Mouse (Mus musculus) heart, embryonic 14.5 days (tissue): ENCODE results near the gene Enox1. TPM values are rescaled to one million over a fixed set of nuclear protein-coding genes. Genes with fewer than 3 reads are reported as not detected.

Experiments
- ATAC-seq: fragments of 200-750 bp; cut with Nextera tagmentation; 2 replicates; pipeline ENCODE4 v1.8.0; 2017; ENCODE audit warnings: low read depth, moderate TSS enrichment; ENCODE audit not compliant: insufficient number of reproducible peaks, insufficient read depth, low FRiP score
- H3K27ac ChIP-seq, 2 experiments: fragments of 200-500 bp in 1 of 2; fragments of 300-500 bp in 1 of 2; sonication (generic) in 1 of 2; replicated peaks in 1 of 2; 2 replicates each; pipeline ENCODE4 v1.5.1; 2012 to 2014; ENCODE audit warnings: low read depth in 2 of 2, low read length in 2 of 2, control low read depth in 1 of 2, mild to moderate bottlenecking in 1 of 2, mixed read lengths in 1 of 2; ENCODE audit not compliant: control insufficient read depth in 1 of 2, insufficient read depth in 1 of 2
- H3K27me3 ChIP-seq: fragments of 300-500 bp; sonication (generic); 2 replicates; pipeline ENCODE4 v1.6.1; 2014; ENCODE audit warnings: mild to moderate bottlenecking, low read length, control low read depth; ENCODE audit not compliant: control insufficient read depth, insufficient read depth
- H3K36me3 ChIP-seq: fragments of 300-500 bp; sonication (generic); 2 replicates; pipeline ENCODE4 v1.6.1; 2014; ENCODE audit warnings: mild to moderate bottlenecking, control low read depth, low read length, mixed read lengths; ENCODE audit not compliant: control insufficient read depth, insufficient read depth
- H3K4me1 ChIP-seq, 2 experiments: fragments of 200-500 bp in 1 of 2; fragments of 300-500 bp in 1 of 2; sonication (generic) in 1 of 2; 2 replicates each; pipeline ENCODE4 v1.6.1; 2012 to 2014; ENCODE audit warnings: low read length in 2 of 2, control low read depth in 1 of 2, mixed read lengths in 1 of 2; ENCODE audit not compliant: control insufficient read depth in 2 of 2, insufficient read depth in 2 of 2
- H3K4me2 ChIP-seq: fragments of 300-500 bp; sonication (generic); 2 replicates; pipeline ENCODE4 v1.6.1; 2014; ENCODE audit warnings: mild to moderate bottlenecking, low read length
- H3K4me3 ChIP-seq, 2 experiments: fragments of 200-500 bp in 1 of 2; fragments of 300-500 bp in 1 of 2; sonication (generic) in 1 of 2; 2 replicates each; pipeline ENCODE4 v1.5.1; 2012 to 2014; ENCODE audit warnings: low read length in 2 of 2, mild to moderate bottlenecking in 2 of 2, control low read depth in 1 of 2, low read depth in 1 of 2, moderate library complexity in 1 of 2; ENCODE audit not compliant: control insufficient read depth in 1 of 2, insufficient read depth in 1 of 2
- H3K9ac ChIP-seq: fragments of 300-500 bp; sonication (generic); 2 replicates; pipeline ENCODE4 v1.6.1; 2014; ENCODE audit warnings: mild to moderate bottlenecking, low read length
- H3K9me3 ChIP-seq: fragments of 300-500 bp; sonication (generic); 2 replicates; pipeline ENCODE4 v1.6.1; 2016; ENCODE audit warnings: low read length, control low read depth; ENCODE audit not compliant: control insufficient read depth
- WGBS: fragments of 180-500 bp; shearing (Covaris S2); extraction: QIAGEN DNeasy Blood & Tissue Kit; methylation state at CpG from one replicate; pipeline ENCODE4 v1.1.7; 2014; 5-methylcytosine and 5-hydroxymethylcytosine counted together
- polyA plus RNA-seq: library from polyadenylated mRNA; unstranded; fragments of >200 nt; fragmentation: Nextera tagmentation; extraction: Ambion mirVana; gene quantifications from 2 replicates; pipeline ENCODE4 v1.2.1, GENCODE M21; 2014

Enox1 gene
- polyA plus RNA-seq, 1 experiment from 2014 or later: 2.2 TPM

GRCm38 (mm10) chr14:77706511-77707246 lies 550.1 kb downstream of the Enox1 start:
- no peaks in the 10 kb centered on the region for H3K4me1 ChIP-seq
- H3K4me2 ChIP-seq: peak overlapping the region; percentile 31
- H3K36me3 ChIP-seq: no peaks in the 10 kb centered on the region
- H3K27ac ChIP-seq: no peak overlapping the region
- H3K9me3 ChIP-seq: no peaks in the 10 kb centered on the region
- no peaks in the 10 kb centered on the region for H3K27me3 ChIP-seq
- WGBS: 66% methylated on average over 21 of the region's 21 CpGs
- H3K4me3 ChIP-seq: no peak overlapping the region
- H3K9ac ChIP-seq: no peak overlapping the region
- no peak for ATAC-seq

GRCm38 (mm10) chr14:77707279-77707678 lies 550.7 kb downstream of the Enox1 start:
- Histone ChIP-seq H3K4me1 (no peaks in the 10 kb centered on the region), H3K27ac (no peak overlapping the region), H3K9ac (no peak overlapping the region), H3K36me3 (no peaks in the 10 kb centered on the region), H3K9me3 (no peaks in the 10 kb centered on the region), H3K4me2 (no peak overlapping the region), H3K27me3 (no peaks in the 10 kb centered on the region), H3K4me3 (no peak overlapping the region)
- no peak for ATAC-seq
- WGBS: 82% methylated on average over 12 of the region's 12 CpGs

GRCm38 (mm10) chr14:77708354-77709150 lies 552.0 kb downstream of the Enox1 start:
- no peaks in the 10 kb centered on the region for H3K27me3 ChIP-seq
- no peak overlapping the region for H3K27ac ChIP-seq
- no peaks in the 10 kb centered on the region for H3K36me3 ChIP-seq
- H3K4me3 ChIP-seq: no peak overlapping the region
- H3K4me2 ChIP-seq: no peak overlapping the region
- ATAC-seq: no peak
- 55% methylated on average over 12 of the region's 12 CpGs for WGBS
- H3K9me3 ChIP-seq: no peaks in the 10 kb centered on the region
- H3K9ac ChIP-seq: no peak overlapping the region
- H3K4me1 ChIP-seq: no peaks in the 10 kb centered on the region

DNA sequence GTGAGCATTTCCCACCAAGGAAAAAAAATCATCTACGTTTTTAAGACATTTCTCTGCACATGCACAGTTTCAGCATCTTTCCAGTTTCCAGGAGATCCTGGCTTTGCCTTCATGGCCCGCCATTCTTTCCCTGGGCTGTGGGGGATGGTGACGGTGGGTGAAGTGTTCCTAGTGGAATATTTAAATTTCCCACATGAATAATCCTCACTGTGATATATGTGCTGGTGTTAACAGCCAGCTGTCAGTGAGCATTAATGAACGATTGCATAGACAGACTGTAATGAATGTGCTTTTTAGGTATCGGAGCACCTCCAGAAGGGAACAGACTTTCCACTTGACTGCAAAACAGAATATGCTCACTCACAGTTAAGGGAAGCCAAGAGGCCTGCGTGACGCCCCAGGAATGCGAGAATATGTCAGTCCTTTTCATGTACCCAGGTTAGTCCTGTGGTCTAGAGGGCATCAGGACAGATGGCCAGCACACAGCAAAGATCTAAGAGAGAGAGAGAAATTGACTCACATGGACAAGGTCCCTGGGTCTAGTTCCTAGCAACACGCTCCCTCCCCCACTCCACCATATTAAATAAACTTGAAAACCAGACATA lies 558.5 kb downstream of the Enox1 start:
- Histone ChIP-seq H3K4me2 (no peak overlapping the region), H3K27ac (no peak overlapping the region), H3K4me3 (no peak overlapping the region), H3K4me1 (peaks cover 4 to 5% of the 10 kb centered on the region in 2 experiments; a peak in 2 of 4 replicates), H3K9ac (no peak overlapping the region), H3K27me3 (no peaks in the 10 kb centered on the region), H3K36me3 (no peaks in the 10 kb centered on the region), H3K9me3 (0 out of 2 replicates have a peak, but pooled peaks cover 3% of the 10 kb centered on the region)
- no peak for ATAC-seq
- 68% methylated on average over 9 of the region's 9 CpGs for WGBS

DNA sequence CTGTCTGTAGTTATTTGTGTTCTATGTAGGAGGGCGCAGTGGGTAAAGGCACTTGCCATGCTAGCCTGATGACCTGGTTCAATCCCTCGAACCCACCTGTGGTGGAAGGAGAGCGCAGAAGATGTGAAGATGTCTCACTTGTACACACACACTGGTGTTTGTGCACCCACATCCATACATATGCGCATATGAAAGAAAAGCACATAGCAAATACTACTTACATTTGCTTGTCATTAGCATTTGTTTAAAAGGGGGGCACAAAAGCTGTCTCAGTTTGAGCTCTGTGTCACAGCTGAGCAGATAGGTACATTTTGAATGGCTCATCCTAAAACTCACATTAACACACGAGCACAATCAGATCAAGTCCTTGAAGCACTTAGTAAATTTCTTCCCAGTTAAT lies 560.4 kb downstream of the Enox1 start:
- no peaks in the 10 kb centered on the region for H3K36me3 ChIP-seq
- ATAC-seq: no peak
- H3K27ac ChIP-seq: no peak overlapping the region
- no peak overlapping the region for H3K4me2 ChIP-seq
- peaks cover 4 to 5% of the 10 kb centered on the region in 2 experiments; a peak in 2 of 4 replicates for H3K4me1 ChIP-seq
- H3K27me3 ChIP-seq: no peaks in the 10 kb centered on the region
- H3K9ac ChIP-seq: no peak overlapping the region
- WGBS: 84% methylated on average over 5 of the region's 5 CpGs
- no peak overlapping the region for H3K4me3 ChIP-seq
- 0 out of 2 replicates have a peak, but pooled peaks cover 3% of the 10 kb centered on the region for H3K9me3 ChIP-seq

- Histone ChIP-seq H3K9me3 (0 out of 2 replicates have a peak, but pooled peaks cover 3% of the 10 kb centered on the region), H3K27ac (peak overlapping the region; percentile 48 to 69), H3K4me2 (peak overlapping the region; percentile 34), H3K27me3 (no peaks in the 10 kb centered on the region), H3K4me1 (peaks cover 4 to 5% of the 10 kb centered on the region in 2 experiments; a peak in 2 of 4 replicates), H3K36me3 (no peaks in the 10 kb centered on the region), H3K4me3 (no peak overlapping the region), H3K9ac (no peak overlapping the region)
- ATAC-seq: peak; percentile 41; the same call in 1 of the 2 replicates
- 23% methylated on average over 8 of the region's 8 CpGs for WGBS
Observed at GRCm38 (mm10) chr14:77718814-77719213, 562.3 kb downstream of the Enox1 start.

DNA sequence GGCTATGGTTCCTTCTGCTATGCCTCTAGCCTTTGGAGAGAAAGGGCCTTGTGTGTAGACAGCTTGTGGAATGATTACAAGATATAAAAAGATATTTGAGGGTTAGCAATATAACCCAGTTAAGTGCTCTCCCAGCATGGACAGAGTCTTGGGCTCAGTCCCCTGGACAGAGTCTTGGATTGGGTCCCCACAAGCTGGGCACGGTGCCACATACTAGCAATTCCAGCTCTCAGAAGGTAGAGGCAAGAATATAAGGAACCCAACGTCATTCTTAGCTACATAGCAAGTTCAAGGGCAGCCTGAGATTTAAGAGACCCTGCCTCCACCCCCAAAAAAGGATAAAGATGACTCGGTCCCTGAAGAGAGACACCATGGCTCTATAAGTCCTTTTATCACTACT lies 581.5 kb downstream of the Enox1 start:
- no peaks in the 10 kb centered on the region for H3K27me3 ChIP-seq
- H3K9me3 ChIP-seq: peaks cover 11% of the 10 kb centered on the region
- H3K4me2 ChIP-seq: no peak overlapping the region
- 47% methylated on average over 3 of the region's 3 CpGs for WGBS
- no peak overlapping the region for H3K9ac ChIP-seq
- no peaks in the 10 kb centered on the region for H3K36me3 ChIP-seq
- no peak overlapping the region for H3K27ac ChIP-seq
- peaks cover 3 to 7% of the 10 kb centered on the region in 2 experiments; a peak in 2 of 4 replicates for H3K4me1 ChIP-seq
- no peak for ATAC-seq
- H3K4me3 ChIP-seq: no peak overlapping the region
